Mouse (Mus musculus): ENCODE measurements at regions not wholly inside any gene's neighbourhood (a gene's known extent, or its start where the extent isn't known, plus 50 kb on each side); places are given as distances from the start of the nearest gene placed in this dataset.

DNA sequence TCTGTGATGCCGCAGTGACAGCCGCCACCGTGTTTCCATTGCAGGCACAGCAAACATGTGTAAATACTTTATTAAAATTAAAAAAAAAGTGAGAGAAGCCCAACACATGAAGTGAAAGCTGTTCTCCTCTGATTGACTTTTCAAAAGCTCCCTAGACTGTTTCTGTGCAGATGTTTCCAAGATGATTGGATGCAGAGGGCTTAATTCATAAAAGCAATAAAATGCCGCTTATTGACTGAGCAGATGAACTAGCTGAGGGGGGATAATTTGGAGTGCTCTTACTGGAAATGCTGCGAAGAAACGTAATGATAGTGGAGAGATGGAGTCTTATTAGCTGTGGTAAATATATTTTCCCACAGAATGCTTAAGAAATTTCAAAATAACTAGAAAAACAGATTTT is 170.4 kb downstream of the Rnf144a start:
- Histone ChIP-seq H3K4me3 (replicated peaks; ENCODE audit: insufficient read depth, low read depth, low read length) (no peak overlapping the region), H3K27me3 (ENCODE audit: control insufficient read depth, insufficient read depth, low read length) (no peaks in the 10 kb centered on the region), H3K4me1 (ENCODE audit: control insufficient read depth, insufficient read depth, low read length) (no peaks in the 10 kb centered on the region), H3K27ac (ENCODE audit: insufficient read depth, low read length) (no peak overlapping the region)
- no peak for DNase-seq
- WGBS: 96% methylated on average over 6 of the region's 6 CpGs
- no peak for TF ChIP-seq POLR2A (IDR thresholded peaks at IDR 0.05; ENCODE audit: borderline replicate concordance, insufficient read depth, low read length)
- no peak for TF ChIP-seq CTCF (IDR thresholded peaks at IDR 0.05; ENCODE audit: borderline replicate concordance, insufficient read depth, low read depth, low read length)

DNA sequence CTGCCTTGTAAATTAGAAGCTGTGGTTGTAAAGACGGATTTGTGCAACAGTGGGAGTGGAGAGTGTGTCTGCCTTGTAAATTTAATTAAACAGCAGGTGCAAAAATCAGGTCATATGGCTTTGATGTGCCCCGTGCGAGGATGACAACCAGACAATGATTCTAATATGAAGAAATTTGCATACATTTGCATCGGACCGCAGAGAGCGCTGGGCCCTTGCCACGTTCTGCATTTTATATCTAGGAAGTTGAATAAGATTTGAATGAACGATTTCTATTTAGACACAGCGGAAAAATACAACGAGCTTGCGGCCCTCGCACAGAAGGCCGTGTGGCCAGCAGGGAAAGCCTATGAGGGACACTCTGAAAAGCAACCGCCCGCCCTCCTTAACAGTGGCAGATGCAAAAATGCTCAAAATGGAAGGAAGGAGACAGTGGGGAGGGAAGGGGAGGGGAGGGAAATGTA is 187.5 kb downstream of the Rnf144a start:
- Histone ChIP-seq H3K4me1 (ENCODE audit: control insufficient read depth, insufficient read depth, low read length) (0 out of 2 replicates have a peak, but pooled peaks cover 3% of the 10 kb centered on the region), H3K27ac (ENCODE audit: insufficient read depth, low read length) (no peak overlapping the region), H3K4me3 (replicated peaks; ENCODE audit: insufficient read depth, low read depth, low read length) (no peak overlapping the region), H3K27me3 (ENCODE audit: control insufficient read depth, insufficient read depth, low read length) (no peaks in the 10 kb centered on the region)
- 78% methylated on average over 15 of the region's 15 CpGs for WGBS
- TF ChIP-seq POLR2A (IDR thresholded peaks at IDR 0.05; ENCODE audit: borderline replicate concordance, insufficient read depth, low read length) (no peak), CTCF (IDR thresholded peaks at IDR 0.05; ENCODE audit: borderline replicate concordance, insufficient read depth, low read depth, low read length) (no peak)
- DNase-seq: no peak

DNA sequence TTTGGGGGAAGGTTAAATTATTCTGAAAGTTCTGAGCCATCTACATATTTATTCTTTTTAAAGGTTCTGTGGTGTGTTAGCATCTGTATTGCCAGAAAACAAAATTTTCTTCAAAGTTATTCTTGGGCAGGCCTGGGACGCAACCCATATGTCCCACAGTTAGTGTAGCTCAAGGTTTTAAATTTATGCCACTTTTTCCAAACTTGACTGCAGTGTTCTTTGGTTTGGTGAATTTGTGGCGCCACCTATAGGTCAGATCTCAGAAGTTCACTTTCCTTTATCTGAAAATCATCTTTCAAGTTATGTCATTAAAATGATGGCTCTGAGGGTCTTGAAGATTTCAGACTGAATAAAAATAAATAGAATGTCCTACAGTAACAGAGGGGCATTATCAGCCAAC is 188.7 kb downstream of the Rnf144a start:
- 4% methylated on average over 2 of the region's 2 CpGs for WGBS

DNA sequence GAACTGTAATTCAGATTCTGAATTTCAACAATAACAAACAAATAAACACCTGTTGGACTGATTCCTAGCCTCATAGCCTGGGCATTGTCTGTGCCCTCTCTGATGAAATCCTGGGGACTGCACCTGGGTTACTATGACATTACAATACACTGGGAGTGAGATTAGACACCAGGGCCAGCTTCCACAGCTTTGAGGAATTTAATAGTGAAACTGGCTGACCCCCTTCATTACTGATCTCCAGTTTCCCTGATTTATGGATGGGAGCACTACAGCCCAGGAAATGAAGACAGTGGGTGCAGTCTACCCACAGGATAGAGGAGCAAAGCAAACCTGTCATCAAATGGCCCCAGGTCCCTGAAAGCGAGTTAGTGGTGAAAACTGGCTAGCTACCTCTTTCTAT is 202.6 kb downstream of the Rnf144a start:
- H3K4me1 ChIP-seq (ENCODE audit: control insufficient read depth, insufficient read depth, low read length): no peaks in the 10 kb centered on the region; the same call in 1 of the 2 replicates
- no peak for TF ChIP-seq CTCF (IDR thresholded peaks at IDR 0.05; ENCODE audit: borderline replicate concordance, insufficient read depth, low read depth, low read length)
- WGBS: 92% methylated on average over 1 of the region's 1 CpGs
- no peaks in the 10 kb centered on the region for H3K27me3 ChIP-seq (ENCODE audit: control insufficient read depth, insufficient read depth, low read length)
- no peak for DNase-seq
- no peak overlapping the region for H3K4me3 ChIP-seq (replicated peaks; ENCODE audit: insufficient read depth, low read depth, low read length)
- no peak overlapping the region for H3K27ac ChIP-seq (ENCODE audit: insufficient read depth, low read length)

More for the DNA sequence above, 188.7 kb downstream of the Rnf144a start:
- 0 out of 2 replicates have a peak, but pooled peaks cover 3% of the 10 kb centered on the region for H3K4me1 ChIP-seq (ENCODE audit: control insufficient read depth, insufficient read depth, low read length)
- DNase-seq: peak; percentile 41 to 53
- no peak overlapping the region for H3K27ac ChIP-seq (ENCODE audit: insufficient read depth, low read length)
- peak; percentile 22; the same call in 1 of the 2 replicates for TF ChIP-seq CTCF (IDR thresholded peaks at IDR 0.05; ENCODE audit: borderline replicate concordance, insufficient read depth, low read depth, low read length)
- no peak for TF ChIP-seq POLR2A (IDR thresholded peaks at IDR 0.05; ENCODE audit: borderline replicate concordance, insufficient read depth, low read length)
- no peak overlapping the region for H3K4me3 ChIP-seq (replicated peaks; ENCODE audit: insufficient read depth, low read depth, low read length)
- no peaks in the 10 kb centered on the region for H3K27me3 ChIP-seq (ENCODE audit: control insufficient read depth, insufficient read depth, low read length)

DNA sequence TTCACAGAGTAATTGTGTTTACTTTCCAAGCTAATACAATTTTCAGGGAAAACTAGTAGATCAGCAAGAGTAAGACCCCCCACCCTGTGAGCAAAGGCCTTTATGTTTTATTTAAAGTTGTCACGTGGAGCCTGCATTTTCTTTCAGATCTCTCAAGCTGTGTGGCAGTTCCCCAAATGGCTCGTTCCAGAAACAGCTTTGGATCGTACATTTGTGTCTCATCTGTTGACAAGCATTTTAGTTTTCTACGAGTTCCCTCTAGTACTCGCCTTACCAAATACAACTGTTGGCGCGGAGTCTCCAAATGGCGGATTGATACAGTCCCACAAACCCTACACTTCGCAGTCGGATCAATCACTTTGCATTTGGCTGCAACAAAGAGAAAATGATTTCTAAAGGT is 203.6 kb downstream of the Rnf144a start:
- Histone ChIP-seq H3K27ac (ENCODE audit: insufficient read depth, low read length) (no peak overlapping the region), H3K4me3 (replicated peaks; ENCODE audit: insufficient read depth, low read depth, low read length) (no peak overlapping the region), H3K27me3 (ENCODE audit: control insufficient read depth, insufficient read depth, low read length) (no peaks in the 10 kb centered on the region), H3K4me1 (ENCODE audit: control insufficient read depth, insufficient read depth, low read length) (peaks cover 5% of the 10 kb centered on the region)
- no peak for DNase-seq
- WGBS: 88% methylated on average over 10 of the region's 10 CpGs
- TF ChIP-seq CTCF (IDR thresholded peaks at IDR 0.05; ENCODE audit: borderline replicate concordance, insufficient read depth, low read depth, low read length) (no peak), POLR2A (IDR thresholded peaks at IDR 0.05; ENCODE audit: borderline replicate concordance, insufficient read depth, low read length) (no peak)

DNA sequence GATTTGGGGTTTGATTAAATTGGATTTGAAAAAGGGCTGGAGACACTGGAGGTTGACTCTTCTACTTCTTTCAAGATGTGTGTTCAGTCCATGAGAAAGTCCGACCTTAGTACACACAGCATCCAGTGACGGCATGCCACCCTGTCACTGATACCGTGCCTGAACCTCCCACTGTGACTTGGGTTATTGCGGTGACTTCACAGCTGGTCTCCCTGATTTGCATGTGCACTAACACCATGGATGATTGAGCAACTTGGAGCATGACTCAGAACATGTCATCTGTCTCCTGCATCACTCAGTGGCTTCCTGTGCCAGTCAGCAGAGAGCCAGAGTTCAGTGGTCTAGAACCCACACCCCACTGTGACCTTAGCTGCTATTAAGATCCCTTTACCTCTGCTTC is 208.3 kb downstream of the Rnf144a start:
- H3K27me3 ChIP-seq (ENCODE audit: control insufficient read depth, insufficient read depth, low read length): no peaks in the 10 kb centered on the region
- H3K27ac ChIP-seq (ENCODE audit: insufficient read depth, low read length): peak overlapping the region; percentile 96
- DNase-seq: peak in 1 of 2 experiments; percentile 36
- H3K4me1 ChIP-seq (ENCODE audit: control insufficient read depth, insufficient read depth, low read length): peaks cover 14% of the 10 kb centered on the region
- no peak for TF ChIP-seq CTCF (IDR thresholded peaks at IDR 0.05; ENCODE audit: borderline replicate concordance, insufficient read depth, low read depth, low read length)
- no peak for TF ChIP-seq POLR2A (IDR thresholded peaks at IDR 0.05; ENCODE audit: borderline replicate concordance, insufficient read depth, low read length)
- no peak overlapping the region for H3K4me3 ChIP-seq (replicated peaks; ENCODE audit: insufficient read depth, low read depth, low read length)
- 56% methylated on average over 4 of the region's 4 CpGs for WGBS

DNA sequence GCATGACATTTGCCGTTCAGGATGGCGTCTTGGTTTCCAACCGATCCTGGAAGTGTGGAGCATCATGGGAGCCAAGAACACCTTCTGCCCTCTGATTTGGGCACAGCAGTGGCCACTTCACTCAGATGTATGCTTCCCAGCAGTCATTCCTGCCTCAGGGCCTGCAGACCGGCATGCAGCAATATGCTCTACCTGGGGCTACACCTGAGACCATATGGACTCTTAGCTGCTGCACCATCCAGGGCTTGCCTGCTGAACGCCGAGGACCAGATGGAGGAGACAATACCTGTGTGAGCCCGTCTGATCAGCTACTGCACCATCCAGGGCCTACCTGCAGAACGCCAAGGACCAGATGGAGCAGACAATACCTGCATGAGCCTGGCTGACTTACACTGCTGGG is 209.0 kb downstream of the Rnf144a start:
- Histone ChIP-seq H3K4me3 (replicated peaks; ENCODE audit: insufficient read depth, low read depth, low read length) (no peak overlapping the region), H3K4me1 (ENCODE audit: control insufficient read depth, insufficient read depth, low read length) (peaks cover 14% of the 10 kb centered on the region), H3K27ac (ENCODE audit: insufficient read depth, low read length) (peak overlapping the region; percentile 40; the same call in 1 of the 2 replicates), H3K27me3 (ENCODE audit: control insufficient read depth, insufficient read depth, low read length) (no peaks in the 10 kb centered on the region)
- TF ChIP-seq CTCF (IDR thresholded peaks at IDR 0.05; ENCODE audit: borderline replicate concordance, insufficient read depth, low read depth, low read length) (0 out of 2 replicates have a peak, but pooled peaks have one; percentile 10), POLR2A (IDR thresholded peaks at IDR 0.05; ENCODE audit: borderline replicate concordance, insufficient read depth, low read length) (no peak)
- peak; percentile 92 to 99 for DNase-seq
- 13% methylated on average over 8 of the region's 8 CpGs for WGBS

DNA sequence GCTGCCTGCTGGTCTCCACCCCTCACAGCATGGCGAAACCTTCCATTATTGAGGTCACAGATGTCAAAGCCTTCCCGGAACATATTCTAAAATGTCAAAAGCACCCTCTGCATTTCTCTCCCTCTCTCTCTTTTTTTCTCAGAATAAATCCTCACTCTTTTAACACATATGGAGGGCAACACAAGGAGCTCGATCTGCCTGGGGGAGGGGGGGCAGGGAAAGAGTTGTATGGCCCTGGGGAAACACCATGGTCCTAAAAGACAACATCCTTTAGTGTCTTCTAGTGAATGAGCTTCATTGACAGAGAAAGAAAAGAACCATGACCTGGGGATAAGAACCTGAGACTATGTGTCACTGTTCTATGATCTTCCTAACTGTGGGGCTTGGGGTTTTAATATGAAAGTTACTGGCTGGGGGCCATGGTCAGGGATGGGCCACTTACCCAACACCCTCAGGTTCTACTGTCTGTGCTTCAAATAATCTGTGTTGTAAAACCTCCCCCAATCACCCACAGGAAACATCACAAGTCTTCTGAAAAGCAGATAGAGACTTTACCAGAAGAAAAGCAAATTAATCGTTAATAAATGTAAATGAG is 223.0 kb downstream of the Rnf144a start:
- no peak for TF ChIP-seq CTCF (IDR thresholded peaks at IDR 0.05; ENCODE audit: borderline replicate concordance, insufficient read depth, low read depth, low read length)
- no peak for TF ChIP-seq POLR2A (IDR thresholded peaks at IDR 0.05; ENCODE audit: borderline replicate concordance, insufficient read depth, low read length)
- H3K4me3 ChIP-seq (replicated peaks; ENCODE audit: insufficient read depth, low read depth, low read length): no peak overlapping the region
- H3K4me1 ChIP-seq (ENCODE audit: control insufficient read depth, insufficient read depth, low read length): peaks cover 28% of the 10 kb centered on the region; the same call in 1 of the 2 replicates
- peak in 1 of 2 experiments; percentile 36 for DNase-seq
- 27% methylated on average over 4 of the region's 4 CpGs for WGBS
- H3K27me3 ChIP-seq (ENCODE audit: control insufficient read depth, insufficient read depth, low read length): no peaks in the 10 kb centered on the region
- H3K27ac ChIP-seq (ENCODE audit: insufficient read depth, low read length): peak overlapping the region; percentile 79
